Mouse (Mus musculus) CD4-positive, CD25-positive, alpha-beta regulatory T cell, adult 4 months (primary cell): ENCODE measurements around the gene Sucla2. TPM values are rescaled to one million over a fixed set of nuclear protein-coding genes. Genes with fewer than 3 reads are reported as not detected.

ENCODE experiments used
- ATAC-seq: one replicate; pipeline ENCODE4 v1.8.0; 2017
- polyA plus RNA-seq, 2 experiments: library from polyadenylated mRNA; unstranded; fragments of 100-300 nt; shearing (Covaris generic); gene quantifications; one replicate each; pipeline ENCODE4 v1.2.1; 2017

Sucla2 gene
- polyA plus RNA-seq: 10 to 100 TPM; 75.7 to 78.3 TPM

GRCm38 (mm10) chr14:73524766-73525448 is at the start of gene Sucla2:
Gene Sucla2 (plus strand): TSS chr14:73525319.
- ATAC-seq: peak; percentile 98

GRCm38 (mm10) chr14:73475506-73475905 is 49.6 kb upstream of the Sucla2 start:
- no peak for ATAC-seq

- no peak for ATAC-seq
These were observed 48.7 kb upstream of the Sucla2 start for GRCm38 (mm10) chr14:73476361-73476934.

- no peak for ATAC-seq
These were observed 48.0 kb upstream of the Sucla2 start for GRCm38 (mm10) chr14:73477077-73477476.

- ATAC-seq: no peak
These were observed 46.8 kb upstream of the Sucla2 start for GRCm38 (mm10) chr14:73478321-73478720.

DNA sequence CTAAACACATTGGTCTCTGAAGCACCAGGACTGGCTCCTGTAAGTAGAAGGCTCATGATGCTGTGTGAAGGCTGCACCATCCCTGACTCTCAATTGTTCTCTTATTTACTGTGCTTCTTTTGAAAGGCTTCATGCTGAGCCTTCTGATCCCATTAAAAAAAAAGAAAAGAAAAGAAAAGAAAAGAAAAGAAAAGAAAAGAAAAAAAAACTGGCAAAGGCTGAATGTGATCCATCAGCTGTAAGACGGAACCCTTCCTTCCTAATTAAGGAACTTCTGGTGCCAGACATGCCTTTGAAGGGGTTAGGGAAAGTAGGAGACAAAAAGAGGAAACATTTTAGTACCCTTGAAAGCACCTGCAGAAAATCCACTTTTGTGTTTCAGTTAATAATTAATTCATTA is 45.3 kb upstream of the Sucla2 start:
- ATAC-seq: no peak

DNA sequence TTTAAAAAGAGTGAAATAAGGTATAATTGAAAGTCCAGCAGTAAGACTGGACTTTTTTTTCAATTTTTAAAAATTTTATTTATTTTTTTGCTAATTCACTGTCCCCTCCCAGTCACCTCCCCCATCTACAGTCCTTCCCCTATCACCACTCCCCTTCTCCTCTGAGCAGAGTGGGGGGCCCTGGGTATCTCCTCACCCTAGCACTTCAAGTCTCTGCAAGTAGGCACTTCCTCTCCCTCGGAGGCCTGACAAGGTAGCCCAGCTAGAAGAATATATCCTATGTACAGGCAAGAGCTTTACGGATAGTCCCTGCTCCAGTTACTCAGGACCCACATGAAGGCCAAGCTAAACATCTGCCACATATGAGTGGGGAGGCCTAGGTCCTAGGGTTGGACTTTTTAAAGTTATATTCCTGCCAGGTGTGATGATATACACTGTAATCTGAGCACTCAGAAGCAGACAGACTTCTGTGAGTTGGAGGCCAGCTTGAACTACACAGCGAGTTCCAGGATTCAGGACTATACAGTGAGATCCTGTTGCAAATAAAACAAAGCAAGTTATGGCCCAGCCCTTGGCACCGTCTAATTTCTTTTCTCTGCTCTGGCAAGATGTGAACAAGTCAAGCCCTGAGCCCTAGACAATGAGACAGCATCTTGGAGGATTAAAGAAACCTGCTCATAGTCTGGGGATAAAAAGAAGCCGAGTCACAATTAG is 41.4 kb upstream of the Sucla2 start:
- no peak for ATAC-seq

DNA sequence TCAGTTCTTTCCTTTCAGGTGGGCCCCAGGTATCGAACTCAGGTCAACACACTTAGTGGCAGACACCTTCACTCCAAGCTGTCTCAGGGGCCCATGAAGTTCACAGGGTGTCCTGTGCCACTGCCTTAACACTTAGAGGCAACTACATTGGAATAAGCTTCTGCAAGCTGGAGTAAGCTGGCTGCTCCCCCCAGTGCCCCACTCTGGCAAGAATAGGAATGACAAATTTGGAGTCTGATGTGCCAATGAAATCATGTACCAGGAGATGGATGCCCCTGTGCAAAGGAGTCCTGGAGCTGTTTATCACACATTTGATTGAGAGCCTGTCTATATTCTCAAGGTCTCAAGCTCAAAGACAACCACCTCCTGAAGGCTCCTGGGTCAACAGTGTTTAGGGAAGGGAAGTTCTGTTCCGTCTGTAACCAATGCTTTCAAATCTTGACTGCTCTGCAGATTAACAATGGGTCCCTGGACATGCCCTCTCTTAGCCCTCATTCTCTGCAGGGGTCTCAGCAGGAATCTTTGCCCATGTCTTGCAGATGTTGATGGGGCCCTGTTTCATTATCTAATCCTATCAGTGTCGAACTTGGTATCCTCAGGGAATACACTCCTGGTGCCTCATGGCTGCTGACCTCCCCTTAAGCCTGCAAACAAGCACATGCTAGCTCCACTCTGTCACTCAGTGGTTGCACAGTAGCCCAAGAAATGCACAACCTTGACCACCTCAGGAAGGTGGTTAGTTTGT is 40.6 kb upstream of the Sucla2 start:
- ATAC-seq: no peak

DNA sequence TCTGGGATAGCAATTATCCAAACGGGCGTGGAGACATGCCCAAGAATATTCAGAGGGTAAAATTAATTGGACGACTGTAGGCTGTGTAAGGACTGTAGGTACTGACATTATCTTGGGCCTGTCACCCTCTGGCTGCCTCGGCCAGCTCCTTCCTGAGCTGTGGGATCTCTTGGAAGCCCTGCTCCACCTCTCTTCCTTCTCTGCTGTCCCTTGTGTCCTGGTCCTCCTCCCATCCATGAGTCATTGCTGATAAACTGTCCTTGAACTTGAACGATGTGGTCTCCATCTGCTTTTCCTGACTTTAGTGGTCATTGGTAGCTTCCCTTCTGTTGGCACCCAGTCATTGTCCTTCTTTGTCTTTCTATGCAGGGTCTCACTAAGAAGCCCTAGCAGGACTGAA is 38.5 kb upstream of the Sucla2 start:
- no peak for ATAC-seq

- ATAC-seq: no peak
These were observed 31.8 kb upstream of the Sucla2 start for GRCm38 (mm10) chr14:73493356-73493755.

DNA sequence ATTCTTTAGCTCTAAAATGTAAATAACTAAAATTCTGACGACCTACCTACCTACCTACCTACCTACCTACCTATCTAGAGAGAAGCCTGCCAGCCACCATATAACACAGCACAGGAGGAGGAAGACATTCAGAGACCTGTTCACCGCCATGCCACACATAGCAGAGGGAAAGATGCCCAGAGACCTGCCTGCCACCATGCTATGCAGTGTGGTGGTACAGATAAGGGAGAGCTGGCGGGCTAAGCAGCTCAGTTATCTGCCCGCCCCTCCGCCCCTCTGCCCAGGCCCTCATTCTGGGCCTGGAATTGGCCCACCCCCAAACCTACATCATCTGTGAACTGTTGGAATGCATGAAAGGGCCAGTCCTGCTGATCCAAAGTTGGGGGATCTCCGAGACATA is 31.0 kb upstream of the Sucla2 start:
- no peak for ATAC-seq

DNA sequence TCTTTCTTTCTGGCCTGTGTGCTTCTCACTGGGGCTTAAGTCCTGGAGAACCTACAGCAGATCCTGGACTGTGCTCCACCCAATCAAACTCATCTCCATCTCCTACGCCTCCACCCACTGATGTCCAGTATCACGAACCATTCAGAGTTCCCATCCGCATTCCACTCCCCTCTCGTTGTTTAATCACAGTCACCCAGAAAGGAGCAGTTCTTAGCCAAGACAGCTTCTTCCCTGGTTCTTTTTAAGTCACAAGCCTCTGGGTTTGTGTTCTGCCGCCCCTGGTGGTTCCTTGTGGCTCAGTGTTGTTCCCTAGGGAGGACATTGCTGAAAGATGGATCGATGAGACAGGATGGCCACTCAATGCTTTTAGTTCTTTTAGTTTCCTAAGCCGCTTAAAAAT is 29.4 kb upstream of the Sucla2 start:
- no peak for ATAC-seq

DNA sequence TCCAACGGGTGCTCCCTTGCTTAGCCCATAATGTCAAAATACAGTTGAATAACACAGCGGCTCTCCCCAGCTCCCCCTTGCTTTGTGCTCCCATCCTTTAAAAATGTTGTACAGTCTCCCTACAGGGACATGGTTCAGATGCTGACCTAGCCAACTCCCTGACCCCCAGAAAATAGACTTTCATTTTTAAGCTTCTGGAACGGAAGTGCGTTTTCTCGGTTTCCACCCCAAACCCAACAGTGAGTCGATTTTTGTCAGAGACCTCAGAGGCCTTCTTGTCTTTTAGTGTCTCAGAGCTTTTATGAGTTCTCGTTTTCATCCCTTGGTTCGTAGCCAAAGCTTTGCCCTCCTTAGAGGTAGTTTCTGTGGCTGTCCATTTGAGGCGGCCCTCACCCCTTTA is 23.8 kb upstream of the Sucla2 start:
- ATAC-seq: no peak

- no peak for ATAC-seq
These were observed 23.4 kb upstream of the Sucla2 start for GRCm38 (mm10) chr14:73501721-73502120.

DNA sequence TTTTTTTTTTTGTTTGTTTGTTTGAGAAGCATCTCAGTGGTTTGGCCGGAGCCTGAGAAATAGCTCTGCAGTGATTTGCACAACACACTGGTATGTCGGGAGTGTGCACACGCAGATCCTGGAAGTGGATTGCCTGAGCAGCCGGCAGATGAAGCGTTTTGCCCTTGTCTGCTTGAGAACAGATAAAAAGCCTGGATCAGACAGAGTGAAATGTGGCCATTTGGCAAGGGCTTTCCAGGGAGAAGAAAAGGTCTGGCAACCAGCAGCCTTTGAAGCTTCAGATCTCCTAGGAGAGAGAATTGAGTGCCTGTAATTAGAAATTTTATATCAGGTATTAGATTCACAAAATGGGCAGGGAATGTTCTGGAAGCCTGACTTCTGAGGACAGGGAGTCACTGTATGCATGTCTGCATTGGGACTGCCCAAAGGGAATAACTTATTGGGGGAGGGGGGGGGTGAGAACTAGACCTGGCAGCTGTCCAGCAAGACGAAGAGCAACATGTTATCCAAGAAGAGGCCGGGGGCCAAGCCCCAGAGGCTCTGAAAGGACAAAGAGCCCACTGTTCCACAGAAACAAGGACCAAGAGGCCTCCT is 22.4 kb upstream of the Sucla2 start:
- ATAC-seq: no peak

- no peak for ATAC-seq
These were observed 21.7 kb upstream of the Sucla2 start for GRCm38 (mm10) chr14:73503237-73503933.

DNA sequence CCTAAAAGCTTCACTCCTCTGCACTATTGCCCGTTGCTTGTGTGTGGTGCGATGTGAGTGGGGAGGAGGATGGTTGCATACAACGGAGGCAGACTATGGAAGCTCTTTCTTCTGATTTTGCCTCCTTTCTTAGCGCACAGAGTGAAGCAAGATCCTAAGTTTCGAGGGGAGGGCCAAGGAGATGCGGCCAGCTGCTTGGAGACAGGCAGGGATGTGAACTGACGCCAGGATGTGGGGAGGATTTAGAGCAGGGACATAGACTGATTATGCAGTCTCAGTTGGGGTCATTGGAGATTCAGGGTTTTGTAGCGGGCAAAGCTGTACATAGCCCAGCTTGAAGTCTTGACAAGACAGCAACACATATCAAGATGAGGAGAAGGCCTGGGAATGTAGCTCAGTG is 18.8 kb upstream of the Sucla2 start:
- ATAC-seq: no peak

- ATAC-seq: peak; percentile 44
These were observed 17.9 kb upstream of the Sucla2 start for GRCm38 (mm10) chr14:73507200-73507599.

DNA sequence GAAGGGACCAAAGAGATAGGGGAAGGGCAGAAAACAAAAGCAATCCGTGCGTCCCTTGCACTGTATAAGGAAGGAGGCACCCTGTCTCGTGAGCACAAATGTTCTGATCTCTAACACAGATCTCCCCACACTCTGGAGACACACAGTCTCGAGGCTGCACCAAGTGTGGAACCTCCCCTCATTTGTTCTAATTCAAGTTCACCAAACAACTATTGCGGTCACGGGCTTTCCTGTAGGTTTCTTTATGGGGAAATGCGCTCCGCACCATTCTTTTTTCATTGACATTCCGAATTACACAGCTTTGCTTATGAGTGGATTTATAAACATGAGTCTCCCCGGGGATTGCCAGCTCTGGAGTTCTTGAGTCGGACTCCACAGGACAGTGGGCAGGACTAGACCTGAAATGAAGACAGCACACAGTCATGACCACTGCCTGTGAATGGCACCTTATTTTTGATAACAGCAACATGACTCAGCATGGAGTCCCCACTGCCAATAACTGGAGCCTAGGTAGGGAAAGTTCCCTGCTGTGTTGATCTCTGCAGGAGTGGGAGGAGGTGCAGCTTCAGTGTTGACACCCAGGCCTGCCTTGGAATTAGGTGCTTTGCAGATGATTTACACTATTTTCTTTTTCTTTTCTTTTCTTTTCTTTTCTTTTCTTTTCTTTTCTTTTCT is 17.3 kb upstream of the Sucla2 start:
- peak; percentile 26 for ATAC-seq

DNA sequence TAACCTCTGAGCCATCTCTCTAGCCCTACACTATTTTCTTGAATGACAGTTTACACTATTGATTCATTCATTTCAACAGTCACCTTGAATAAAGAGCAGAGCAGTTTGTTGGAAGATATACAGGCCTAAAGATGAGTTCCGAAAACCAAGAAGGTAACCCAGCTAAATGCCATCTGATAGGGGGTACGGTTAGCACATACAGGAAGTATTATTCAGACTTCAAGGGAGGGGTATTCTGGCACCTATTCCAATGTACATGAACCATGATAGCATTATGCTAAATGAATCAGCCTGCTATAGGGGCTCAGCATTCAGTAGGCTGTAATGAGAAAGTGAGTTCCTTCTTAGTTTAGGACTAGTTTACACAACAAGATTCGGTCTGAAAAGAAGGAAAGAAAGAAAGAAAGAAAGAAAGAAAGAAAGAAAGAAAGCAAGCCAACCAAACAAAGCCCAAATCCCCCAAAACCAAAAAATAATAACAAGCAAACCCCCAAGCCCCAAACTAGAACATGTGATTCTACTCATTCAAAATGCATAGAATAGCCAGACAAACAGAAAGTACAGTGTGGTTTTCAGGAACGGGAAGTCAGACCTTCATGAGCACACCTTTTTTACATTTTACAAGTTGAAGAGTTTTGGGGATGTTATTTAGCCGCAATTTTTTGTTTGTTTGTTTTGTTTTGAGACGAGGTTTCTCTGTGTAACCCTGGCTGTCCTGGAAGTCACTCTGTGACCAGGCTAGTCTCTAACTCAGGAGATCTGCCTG is 16.3 kb upstream of the Sucla2 start:
- no peak for ATAC-seq
